Mouse (Mus musculus) limb, embryonic 14.5 days (tissue): ENCODE results near the gene Iqgap1. TPM values are rescaled to one million over a fixed set of nuclear protein-coding genes. Genes with fewer than 3 reads are reported as not detected.

Experiments
- ATAC-seq: fragments of 200-750 bp; cut with Nextera tagmentation; 2 replicates; pipeline ENCODE4 v1.8.0; 2017; ENCODE audit warnings: low read depth, moderate number of reproducible peaks, moderate TSS enrichment; ENCODE audit not compliant: low FRiP score
- DNase-seq: peaks from one replicate; pipeline ENCODE4 v3.0.0-alpha.2; 2015; ENCODE audit warnings: low spot score
- H3K27ac ChIP-seq: fragments of 300-500 bp; sonication (generic); replicated peaks from 2 replicates; pipeline ENCODE4 v1.5.1; 2014; ENCODE audit warnings: low read depth, mild to moderate bottlenecking, low read length, moderate library complexity, mixed read lengths
- H3K27me3 ChIP-seq: fragments of 300-500 bp; sonication (generic); 2 replicates; pipeline ENCODE4 v1.6.1; 2014; ENCODE audit warnings: low read length, mixed read lengths; ENCODE audit not compliant: control insufficient read depth, insufficient read depth
- H3K36me3 ChIP-seq: fragments of 300-500 bp; sonication (generic); 2 replicates; pipeline ENCODE4 v1.6.1; 2014; ENCODE audit warnings: mild to moderate bottlenecking, low read length, moderate library complexity, mixed read lengths; ENCODE audit not compliant: control insufficient read depth, insufficient read depth
- H3K4me1 ChIP-seq: fragments of 300-500 bp; sonication (generic); 2 replicates; pipeline ENCODE4 v1.6.1; 2014; ENCODE audit warnings: antibody characterized with exemption, low read length, mixed read lengths; ENCODE audit not compliant: control insufficient read depth, insufficient read depth
- H3K4me2 ChIP-seq: fragments of 300-500 bp; sonication (generic); replicated peaks from 2 replicates; pipeline ENCODE4 v1.6.1; 2014; ENCODE audit warnings: low read depth, mild to moderate bottlenecking, low read length, moderate library complexity; ENCODE audit not compliant: severe bottlenecking
- H3K4me3 ChIP-seq: fragments of 300-500 bp; sonication (generic); replicated peaks from 2 replicates; pipeline ENCODE4 v1.5.1; 2014; ENCODE audit warnings: low read length
- H3K9ac ChIP-seq: fragments of 300-500 bp; sonication (generic); 2 replicates; pipeline ENCODE4 v1.6.1; 2014; ENCODE audit warnings: mild to moderate bottlenecking, low read depth, low read length, moderate library complexity; ENCODE audit not compliant: severe bottlenecking
- H3K9me3 ChIP-seq: fragments of 300-500 bp; sonication (generic); 2 replicates; pipeline ENCODE4 v1.6.1; 2016; ENCODE audit warnings: low read length; ENCODE audit not compliant: control insufficient read depth
- POLR2A ChIP-seq: fragments of 200-500 bp; IDR thresholded peaks from 2 replicates; pipeline ENCODE4 v1.8.0; 2012; ENCODE audit warnings: inconsistent platforms, mild to moderate bottlenecking, moderate library complexity, borderline replicate concordance; ENCODE audit not compliant: insufficient read depth, insufficient read length; ENCODE audit errors: extremely low read depth
- WGBS: fragments of 180-500 bp; shearing (Covaris S2); extraction: QIAGEN DNeasy Blood & Tissue Kit; methylation state at CpG from one replicate; pipeline ENCODE4 v1.1.7; 2014; 5-methylcytosine and 5-hydroxymethylcytosine counted together
- polyA plus RNA-seq, 2 experiments: library from polyadenylated mRNA; depleted of rRNA in 1 of 2; stranded (reverse) in 1 of 2; unstranded in 1 of 2; fragments of >200 nt; fragmentation: Nextera tagmentation in 1 of 2; extraction: Ambion mirVana in 1 of 2; gene quantifications; 2 replicates each; pipeline versions ENCODE4 v1.2.1 to v1.2.3; 2012 to 2014

The Iqgap1 gene
- polyA plus RNA-seq, 2 experiments, result 43.9 to 93.2 TPM

DNA sequence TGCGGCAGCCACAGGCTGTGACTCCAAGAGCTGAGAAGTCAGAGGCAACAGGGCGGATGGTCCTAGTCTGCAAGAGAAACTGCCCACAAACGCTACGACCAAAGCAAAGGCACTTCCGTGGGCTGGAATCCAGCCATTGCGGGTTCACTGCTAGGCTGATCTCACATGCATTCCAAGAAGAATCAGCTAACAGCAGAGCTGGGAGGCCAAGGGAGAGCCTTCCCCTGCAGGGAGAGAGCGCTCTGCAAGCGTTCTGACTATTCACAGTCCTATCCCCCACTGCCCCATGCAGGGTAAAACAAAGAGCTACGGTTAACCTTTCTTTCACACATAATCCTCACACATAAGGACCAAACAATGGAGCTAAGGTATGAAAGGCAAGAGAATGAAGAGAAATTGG, 80.5 kb downstream of the Iqgap1 start:
- Histone ChIP-seq H3K27ac (peak overlapping the region; percentile 70; the same call in 1 of the 2 replicates), H3K4me3 (no peak overlapping the region), H3K4me2 (no peak overlapping the region), H3K36me3 (peaks cover 57% of the 10 kb centered on the region), H3K4me1 (peaks cover 16% of the 10 kb centered on the region), H3K9ac (no peak overlapping the region), H3K9me3 (no peaks in the 10 kb centered on the region), H3K27me3 (no peaks in the 10 kb centered on the region)
- no peak for TF ChIP-seq POLR2A
- no peak for ATAC-seq
- peak; percentile 39 for DNase-seq
- WGBS, result 36% methylated on average over 9 of the region's 9 CpGs

DNA sequence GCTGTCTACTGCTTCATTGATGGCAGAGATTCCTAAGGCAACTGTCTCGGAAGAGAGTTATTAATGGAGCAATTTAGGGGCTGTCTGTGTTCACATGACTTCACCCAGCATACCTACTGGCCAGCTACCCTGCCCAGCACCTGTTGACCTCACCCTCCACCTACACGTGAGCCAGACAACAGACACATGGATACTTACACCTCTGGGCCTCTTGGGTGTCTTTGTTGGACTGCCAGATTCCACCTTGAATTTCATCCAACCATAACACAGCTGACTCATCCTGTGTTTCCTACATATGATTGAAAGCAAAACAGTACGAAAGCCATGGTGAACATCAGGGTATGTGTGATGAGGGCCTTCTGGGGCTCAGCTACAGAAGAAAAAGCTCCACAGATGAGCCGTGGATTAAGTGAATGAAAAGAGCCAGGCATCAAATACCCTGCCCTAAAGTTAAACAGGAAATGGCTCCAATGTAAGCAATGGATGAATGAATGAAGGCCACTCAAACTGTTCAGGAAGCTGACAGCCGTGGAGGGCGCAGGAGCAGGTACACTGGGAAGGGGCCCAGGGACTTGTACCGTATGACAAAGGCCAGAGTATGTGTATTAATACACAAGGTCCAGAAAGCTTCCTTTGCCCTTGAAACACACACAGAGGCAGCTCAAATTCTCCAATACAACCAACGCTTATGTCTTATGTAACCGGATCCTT, 81.7 kb downstream of the Iqgap1 start:
- H3K4me3 ChIP-seq, result no peak overlapping the region
- H3K9me3 ChIP-seq, result no peaks in the 10 kb centered on the region
- H3K36me3 ChIP-seq, result peaks cover 56% of the 10 kb centered on the region
- WGBS, result 75% methylated on average over 9 of the region's 9 CpGs
- TF ChIP-seq POLR2A, result no peak
- no peak overlapping the region for H3K4me2 ChIP-seq
- no peak overlapping the region for H3K9ac ChIP-seq
- no peak overlapping the region for H3K27ac ChIP-seq
- ATAC-seq, result no peak
- no peak for DNase-seq
- peaks cover 16% of the 10 kb centered on the region for H3K4me1 ChIP-seq
- H3K27me3 ChIP-seq, result no peaks in the 10 kb centered on the region

DNA sequence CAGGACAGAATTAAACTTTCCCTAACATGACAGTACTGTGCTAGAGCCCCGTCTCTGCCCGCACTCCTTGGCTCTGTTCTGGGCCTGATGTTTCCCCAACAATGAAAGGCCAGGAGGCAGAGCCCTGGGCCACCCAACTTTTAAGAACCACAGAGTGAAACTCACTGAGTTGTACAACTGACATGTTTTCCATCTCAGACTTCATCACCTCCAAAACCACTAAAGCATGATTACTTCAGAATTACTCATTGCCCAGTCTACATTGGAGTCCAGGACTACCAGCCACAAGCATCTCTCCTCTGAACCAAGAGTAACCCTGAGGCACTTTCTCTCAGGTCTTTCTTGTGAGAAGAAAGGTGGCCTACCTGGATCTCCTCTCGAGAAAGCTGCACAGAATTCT, 83.1 kb downstream of the Iqgap1 start:
- H3K4me3 ChIP-seq, result no peak overlapping the region
- ATAC-seq (no peak), DNase-seq (no peak)
- peaks cover 16% of the 10 kb centered on the region for H3K4me1 ChIP-seq
- H3K27me3 ChIP-seq, result no peaks in the 10 kb centered on the region
- H3K36me3 ChIP-seq, result peaks cover 54% of the 10 kb centered on the region
- whole genome bisulfite sequencing, result 88% methylated on average over 3 of the region's 3 CpGs
- H3K4me2 ChIP-seq, result no peak overlapping the region
- H3K9ac ChIP-seq, result no peak overlapping the region
- no peaks in the 10 kb centered on the region for H3K9me3 ChIP-seq
- H3K27ac ChIP-seq, result no peak overlapping the region
- no peak for TF ChIP-seq POLR2A

GRCm38 (mm10) chr7:80740954-80741353, 84.8 kb downstream of the Iqgap1 start:
- peaks cover 63% of the 10 kb centered on the region for H3K36me3 ChIP-seq
- no peak for TF ChIP-seq POLR2A

DNA sequence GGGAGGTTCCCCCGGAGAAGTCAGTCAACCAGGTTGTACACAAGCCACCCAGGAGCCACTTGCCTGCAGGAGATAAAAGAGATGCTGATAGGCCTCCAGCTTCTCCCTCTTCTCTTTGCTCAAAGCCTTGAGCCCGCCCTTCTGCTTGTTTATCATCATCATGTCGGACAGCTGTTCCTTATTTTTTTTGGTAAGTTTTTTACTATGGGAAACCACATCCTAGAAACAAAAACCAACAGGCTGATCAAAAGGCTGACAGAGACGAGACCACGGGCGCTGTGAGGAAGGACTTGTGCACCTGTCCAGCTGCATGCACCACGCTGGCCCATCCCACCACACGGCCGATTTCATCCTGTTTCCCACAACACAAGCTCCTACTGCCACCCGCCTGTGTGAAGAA, 89.6 kb downstream of the Iqgap1 start:
- no peak for ATAC-seq
- no peak overlapping the region for H3K4me2 ChIP-seq
- no peak overlapping the region for H3K27ac ChIP-seq
- DNase-seq, result no peak
- no peaks in the 10 kb centered on the region for H3K4me1 ChIP-seq
- TF ChIP-seq POLR2A, result no peak
- 88% methylated on average over 10 of the region's 10 CpGs for WGBS
- no peaks in the 10 kb centered on the region for H3K9me3 ChIP-seq
- no peaks in the 10 kb centered on the region for H3K27me3 ChIP-seq
- no peak overlapping the region for H3K9ac ChIP-seq
- H3K4me3 ChIP-seq, result no peak overlapping the region
- peaks cover 76% of the 10 kb centered on the region for H3K36me3 ChIP-seq

More at GRCm38 (mm10) chr7:80740954-80741353, 84.8 kb downstream of the Iqgap1 start:
- H3K4me1 ChIP-seq, result peaks cover 10% of the 10 kb centered on the region
- H3K27ac ChIP-seq, result no peak overlapping the region
- no peak for ATAC-seq
- no peaks in the 10 kb centered on the region for H3K27me3 ChIP-seq
- DNase-seq, result peak; percentile 82
- 22% methylated on average over 7 of the region's 7 CpGs for WGBS
- H3K9me3 ChIP-seq, result no peaks in the 10 kb centered on the region
- no peak overlapping the region for H3K4me3 ChIP-seq
- no peak overlapping the region for H3K4me2 ChIP-seq
- H3K9ac ChIP-seq, result no peak overlapping the region
